Mouse (Mus musculus) embryo, embryonic 9.5 days (tissue): ENCODE results near the gene Stmn3.

ENCODE experiments used
- DNase-seq: peaks from one replicate; pipeline ENCODE4 v3.0.0-alpha.2; 2017; ENCODE audit errors: extremely low spot score

Stmn3 gene

DNA sequence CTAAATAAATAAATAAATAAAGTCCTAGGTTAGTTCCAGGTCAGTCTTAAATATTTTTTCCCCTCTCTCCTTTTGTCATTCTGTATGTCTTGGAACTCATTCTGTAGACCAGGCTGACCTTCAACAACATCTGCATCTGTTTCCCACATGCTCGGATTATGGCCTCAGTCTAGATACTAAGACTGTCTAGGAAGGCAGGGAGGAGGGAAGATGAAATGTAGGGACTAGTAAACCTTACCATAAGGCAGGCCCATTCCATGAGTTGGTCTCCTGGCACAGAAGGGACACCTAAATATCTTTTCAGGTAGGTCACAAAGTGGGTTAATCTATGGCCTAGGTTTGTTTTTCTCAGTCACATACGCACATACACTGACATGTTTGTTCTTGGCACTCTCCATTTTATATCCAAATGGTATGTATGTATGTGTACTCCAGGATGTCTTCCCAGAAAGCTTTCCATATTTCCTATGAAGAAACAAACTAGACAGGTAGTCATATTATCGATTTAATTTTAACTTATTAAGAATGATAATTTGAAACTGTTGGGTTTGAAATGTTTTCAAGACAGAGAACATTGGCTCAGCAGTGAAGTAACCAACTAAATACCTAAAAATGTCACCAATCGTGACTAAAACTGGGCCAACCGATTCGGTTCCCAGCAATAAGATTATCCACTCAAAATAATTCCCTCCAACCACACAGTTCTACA, 27.5 kb downstream of the Stmn3 start:
- DNase-seq: no peak

DNA sequence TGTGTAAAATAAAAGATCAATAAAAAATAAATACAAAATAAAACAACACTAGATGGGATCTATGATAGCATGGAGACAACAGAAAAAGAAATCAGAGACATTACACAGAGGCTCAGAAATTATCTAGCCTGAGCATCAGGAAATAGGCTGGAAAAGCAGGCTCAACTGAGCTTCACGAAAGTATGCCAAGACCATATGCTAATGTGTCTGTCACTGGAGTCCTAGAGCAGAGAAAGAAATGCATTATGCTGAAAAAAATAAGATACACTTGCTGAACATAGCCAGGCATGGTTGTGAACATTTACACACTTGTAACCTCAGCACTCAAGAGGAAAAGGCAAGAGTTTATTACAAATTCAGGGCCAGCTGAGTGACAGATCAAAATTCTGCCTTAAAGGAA, 34.3 kb downstream of the Stmn3 start:
- DNase-seq: no peak

DNA sequence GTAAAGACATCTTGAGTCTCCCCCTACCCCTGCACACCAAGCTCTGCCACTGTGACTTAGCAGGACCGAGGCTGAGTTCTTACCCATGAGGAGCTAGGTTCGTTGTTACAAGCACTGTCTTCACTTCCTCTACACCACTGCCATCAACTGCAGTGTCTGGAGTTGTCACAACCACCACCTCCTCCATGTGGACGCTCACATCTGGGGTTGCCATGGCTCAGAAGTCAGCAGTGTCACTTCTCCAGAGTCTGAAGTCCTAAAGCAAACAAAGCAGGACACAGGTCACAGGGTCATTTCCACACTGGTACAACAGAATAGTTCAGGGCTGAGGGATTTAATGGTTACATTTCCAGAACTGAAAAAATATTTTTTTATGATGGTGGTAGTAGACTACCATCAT, 36.4 kb downstream of the Stmn3 start:
- DNase-seq: no peak

DNA sequence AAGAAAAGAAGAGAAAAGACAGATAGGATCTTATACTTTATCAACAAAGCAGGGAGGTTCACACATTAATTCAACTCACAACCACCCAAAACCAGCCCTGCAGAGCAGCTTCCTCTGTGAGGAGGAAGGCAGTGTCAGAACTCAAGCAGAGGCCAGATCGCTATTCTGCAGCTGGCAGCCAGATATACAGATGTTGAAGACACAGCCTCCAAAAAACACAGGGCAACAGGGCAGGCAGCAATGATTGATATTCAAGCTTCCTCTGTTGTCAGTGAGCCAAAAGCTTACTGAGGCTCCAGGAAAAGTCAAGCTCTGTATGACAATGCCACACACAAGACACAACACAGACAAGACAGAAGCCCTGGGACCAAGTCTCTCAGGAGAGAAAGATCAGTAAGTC, 37.5 kb downstream of the Stmn3 start:
- no peak for DNase-seq

DNA sequence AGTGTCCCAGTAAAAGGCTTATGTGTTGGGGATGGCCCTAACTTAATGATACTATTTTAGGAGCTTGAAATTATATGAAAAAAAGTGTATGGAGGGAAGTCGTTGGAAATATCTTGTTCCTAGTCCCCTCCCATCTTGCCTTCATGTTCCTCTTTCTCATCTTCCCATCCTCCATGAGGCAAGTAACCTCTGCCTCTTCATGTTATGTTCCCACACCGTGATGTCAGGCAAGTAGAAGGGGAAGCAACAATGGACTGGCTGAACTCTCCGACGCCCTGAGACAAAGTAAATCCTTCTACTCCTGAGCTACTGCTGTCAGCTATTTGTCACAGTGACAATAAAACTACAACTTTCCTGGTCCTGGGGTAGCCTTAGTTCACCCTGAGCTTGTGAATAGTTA, 39.7 kb downstream of the Stmn3 start:
- DNase-seq: no peak

DNA sequence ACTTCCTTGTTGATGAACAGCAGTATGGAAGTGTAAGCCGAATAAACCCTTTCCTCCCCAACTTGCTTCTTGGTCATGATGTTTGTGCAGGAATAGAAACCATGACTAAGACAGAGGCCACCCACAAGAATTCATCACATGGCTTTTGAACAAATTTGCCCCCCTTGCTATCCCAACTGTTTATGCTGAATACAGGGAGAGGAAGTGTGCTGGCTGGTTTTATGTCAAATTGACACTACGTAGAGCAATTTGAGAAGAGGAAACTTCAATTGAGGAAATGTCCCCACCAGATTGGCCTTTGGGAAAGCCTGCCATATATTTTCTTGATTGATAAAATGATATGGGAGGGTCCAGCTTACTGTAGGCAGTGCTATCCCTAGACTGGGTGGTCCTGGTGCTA, 40.5 kb downstream of the Stmn3 start:
- no peak for DNase-seq

DNA sequence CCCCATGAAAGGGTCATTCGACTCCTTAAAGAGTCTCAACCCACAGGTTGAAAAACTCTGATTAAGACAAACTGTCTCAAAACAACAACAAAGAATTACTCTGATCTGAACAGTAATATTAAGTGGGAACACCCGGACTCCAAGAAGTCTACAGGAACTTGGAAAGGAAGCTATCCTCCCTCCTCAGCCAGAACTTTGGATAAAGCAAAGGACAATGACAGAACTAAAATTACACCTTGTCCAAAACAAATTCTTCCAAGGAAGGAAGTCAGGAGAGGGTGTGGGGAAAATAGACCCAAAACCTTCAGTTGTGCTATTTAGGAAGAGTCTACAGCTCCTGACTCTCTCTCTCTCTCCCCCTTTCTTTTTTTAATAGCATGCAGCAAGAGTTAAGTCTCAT, 42.2 kb downstream of the Stmn3 start:
- DNase-seq: no peak

DNA sequence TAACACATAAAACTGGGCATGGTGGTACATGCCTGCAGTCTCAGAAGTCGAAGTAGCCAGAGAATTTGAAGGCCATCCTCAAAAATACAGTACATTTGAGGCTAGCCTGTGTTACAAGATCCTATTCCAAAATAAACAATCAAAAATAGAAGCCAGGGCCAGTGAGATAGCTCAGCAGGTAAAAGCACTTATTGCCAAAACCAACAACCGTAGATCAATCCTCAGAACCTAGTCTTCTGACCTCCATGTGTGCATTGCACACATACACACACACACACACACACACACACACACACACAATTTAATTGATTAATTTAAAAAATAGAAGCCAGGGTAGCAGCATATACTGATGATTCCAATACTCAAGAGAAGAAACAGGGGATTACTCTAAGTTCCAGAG, 47.5 kb downstream of the Stmn3 start:
- no peak for DNase-seq
